Mouse (Mus musculus) frontal cortex, adult (tissue): Measurements from ENCODE around the gene Nup188.

Experiments used
- ATAC-seq: cut with Nextera tagmentation; 2 replicates; pipeline ENCODE4 v1.9.2; 2017; ENCODE audit warnings: mild to moderate bottlenecking, moderate library complexity, mixed read lengths; ENCODE audit not compliant: low TSS enrichment

Gene Nup188

DNA sequence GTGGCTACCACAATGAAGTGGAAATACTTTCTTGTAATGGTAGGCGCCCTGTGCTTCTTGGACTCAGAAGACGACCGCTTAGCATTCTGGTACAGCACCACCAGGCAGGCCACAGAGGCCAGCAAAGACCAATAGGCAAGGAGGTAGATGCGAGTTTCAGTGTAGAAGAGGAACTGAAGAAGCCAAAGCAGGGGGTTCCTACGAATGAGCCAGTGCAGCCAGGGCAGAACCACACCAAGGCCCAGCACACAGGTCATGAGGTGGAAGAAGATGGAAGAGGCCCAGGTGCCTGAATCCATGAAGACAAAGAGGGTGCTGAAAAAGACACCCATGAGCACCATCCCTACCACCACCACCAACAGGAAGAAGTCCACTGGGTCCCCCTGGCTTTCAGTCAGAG, 1.2 kb upstream of the Nup188 start:
- no peak for ATAC-seq

DNA sequence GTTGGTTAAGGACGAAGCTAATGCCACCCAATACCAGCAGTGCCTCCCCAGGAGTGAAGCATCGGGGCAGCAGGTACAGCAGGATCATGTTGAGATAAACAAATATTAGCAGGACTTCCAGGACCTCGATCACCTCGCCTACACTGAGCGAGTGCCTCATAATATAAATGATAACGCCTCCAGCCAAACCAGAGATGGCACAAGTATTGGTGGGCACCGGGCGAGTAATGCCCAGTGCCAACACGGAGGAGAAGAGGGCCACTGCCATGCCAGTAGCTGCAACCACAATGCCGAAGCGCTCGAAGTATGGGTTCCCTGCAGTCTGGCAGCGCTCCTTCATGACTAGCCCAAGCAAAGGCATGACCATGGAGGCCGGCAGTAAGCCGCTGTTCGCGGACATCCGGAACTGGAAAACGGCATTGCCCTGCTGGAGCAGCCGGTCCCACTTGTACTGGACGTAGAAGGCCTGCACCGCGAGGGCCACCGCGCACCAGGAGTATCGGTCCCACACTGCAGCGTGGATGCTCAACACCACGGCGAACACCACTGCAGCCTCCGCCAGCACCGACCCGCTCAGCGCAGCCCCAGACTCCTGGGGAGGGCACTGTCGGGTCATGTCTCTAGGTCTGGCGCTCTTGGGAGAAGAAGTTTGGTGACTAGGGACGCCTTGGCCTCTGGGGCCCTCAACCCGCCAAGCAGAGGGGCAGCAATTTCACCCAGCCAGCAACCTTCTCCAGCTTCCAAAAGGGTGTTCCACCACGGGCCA, 598 bp upstream of the Nup188 start:
- ATAC-seq, result peak; percentile 55; the same call in 1 of the 2 replicates

DNA sequence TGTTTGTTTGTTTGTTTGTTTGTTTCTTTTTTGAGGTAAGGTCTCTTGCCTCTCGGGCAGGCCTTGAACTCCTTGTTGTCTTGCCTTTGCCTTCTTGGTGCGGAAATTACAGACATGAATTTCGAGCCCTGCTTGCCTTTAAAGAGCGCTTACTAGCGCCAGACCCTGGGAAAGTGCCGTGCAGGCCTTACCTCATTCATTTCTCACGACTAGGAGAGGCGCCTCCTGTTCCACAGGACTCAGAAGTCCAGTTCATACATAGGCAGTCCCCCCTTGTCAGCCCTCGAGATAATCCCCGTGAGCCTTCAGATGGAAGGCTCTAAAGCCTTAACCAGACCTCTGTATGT, 803 bp downstream of the Nup188 start:
- peak; percentile 42; the same call in 1 of the 2 replicates for ATAC-seq

DNA sequence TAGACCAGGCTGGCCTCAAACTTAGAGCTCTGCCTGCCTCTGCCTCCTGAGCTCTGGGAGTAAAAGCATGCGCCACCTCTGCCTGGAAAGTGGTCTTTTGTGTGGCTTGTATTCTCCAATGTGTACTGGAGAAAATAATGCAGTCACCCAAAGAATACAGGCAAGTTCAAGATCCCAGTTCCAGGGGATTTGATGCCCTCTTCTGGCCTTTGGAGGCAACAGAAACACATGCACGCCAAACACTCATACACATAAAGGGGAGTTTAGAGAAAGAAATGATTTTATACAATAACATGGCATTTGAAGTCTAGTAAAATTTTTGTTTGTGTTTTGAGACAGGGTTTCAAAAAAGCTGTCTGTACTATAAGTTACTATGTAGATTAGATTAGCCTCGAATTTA, 13.3 kb downstream of the Nup188 start:
- ATAC-seq, result no peak

DNA sequence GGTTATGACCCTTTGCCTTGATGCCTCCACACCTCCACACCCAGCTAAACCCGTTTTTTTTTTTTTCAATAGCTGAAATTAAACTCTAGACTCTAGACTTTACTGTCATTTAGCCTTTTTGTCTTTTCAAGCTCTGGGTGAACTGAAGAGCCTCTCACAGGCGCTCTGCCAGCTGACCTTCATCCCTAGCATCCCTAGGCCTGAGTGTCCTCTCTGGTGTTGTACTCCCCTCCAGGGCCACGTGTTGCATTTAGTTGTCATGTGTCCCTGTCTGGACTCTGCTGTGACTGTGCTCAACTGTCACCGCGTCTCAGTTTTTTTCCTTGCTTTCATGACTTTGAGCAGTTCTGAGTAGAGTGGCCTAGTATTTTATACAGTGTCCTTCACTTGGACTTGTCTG, 13.8 kb downstream of the Nup188 start:
- ATAC-seq, result no peak

DNA sequence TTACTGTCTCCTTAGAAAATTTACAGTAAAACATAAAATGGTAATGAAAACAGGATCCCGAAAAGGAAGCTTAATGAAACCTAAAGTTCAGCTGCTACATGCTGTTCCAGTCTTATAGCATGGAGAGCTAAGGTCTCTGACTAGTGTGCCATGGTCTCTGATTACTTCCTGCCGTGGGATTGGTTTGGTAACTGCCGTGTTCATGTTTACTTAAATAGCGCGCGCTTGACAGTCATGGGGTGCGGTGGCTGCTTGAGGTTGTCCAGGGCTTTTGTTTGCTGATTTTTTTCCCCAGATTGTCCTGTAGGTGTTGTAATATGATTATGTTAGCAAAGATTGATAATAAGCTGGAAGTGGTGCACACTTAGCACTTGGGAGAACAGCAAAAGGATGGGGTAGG, 19.9 kb downstream of the Nup188 start:
- ATAC-seq, result no peak

DNA sequence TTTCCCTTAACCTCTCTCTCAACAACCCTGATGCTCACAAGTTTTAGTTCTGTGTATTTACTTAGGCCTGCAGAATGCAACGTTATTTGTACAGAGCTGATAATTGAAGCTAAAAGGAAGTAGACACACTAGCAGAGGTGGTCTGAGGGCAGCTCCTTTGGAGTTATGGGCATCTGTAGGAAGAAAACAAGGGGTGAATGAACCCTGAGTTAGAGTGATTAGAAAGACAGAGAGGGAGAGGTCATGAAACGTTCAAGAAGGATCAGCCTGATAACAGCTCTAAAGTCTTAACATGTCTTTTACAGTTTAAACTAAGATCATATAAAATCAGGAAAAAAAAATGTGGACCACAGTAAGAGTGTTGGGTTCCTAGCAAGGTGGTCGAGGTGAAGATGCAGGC, 23.2 kb downstream of the Nup188 start:
- no peak for ATAC-seq

DNA sequence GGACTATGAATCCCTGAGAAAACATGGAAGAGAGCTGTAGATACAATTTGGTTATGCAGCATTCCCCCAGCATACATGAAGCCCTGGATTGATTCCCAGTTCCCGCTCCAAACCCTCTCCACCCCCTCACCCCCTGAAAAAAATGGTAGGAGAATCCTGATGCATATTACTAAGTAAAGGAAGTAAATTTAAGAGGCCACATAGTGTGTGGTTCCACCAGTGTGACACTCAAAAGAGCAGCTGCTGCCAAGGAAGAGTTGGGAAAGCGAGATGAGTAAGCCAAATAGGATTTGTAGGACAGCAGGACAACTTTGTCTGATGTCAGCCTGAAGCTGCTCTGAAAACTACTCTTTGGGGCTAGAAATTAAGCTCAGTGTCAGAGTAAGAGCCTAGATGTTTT, 25.3 kb downstream of the Nup188 start:
- ATAC-seq, result peak; percentile 81; the same call in 1 of the 2 replicates

DNA sequence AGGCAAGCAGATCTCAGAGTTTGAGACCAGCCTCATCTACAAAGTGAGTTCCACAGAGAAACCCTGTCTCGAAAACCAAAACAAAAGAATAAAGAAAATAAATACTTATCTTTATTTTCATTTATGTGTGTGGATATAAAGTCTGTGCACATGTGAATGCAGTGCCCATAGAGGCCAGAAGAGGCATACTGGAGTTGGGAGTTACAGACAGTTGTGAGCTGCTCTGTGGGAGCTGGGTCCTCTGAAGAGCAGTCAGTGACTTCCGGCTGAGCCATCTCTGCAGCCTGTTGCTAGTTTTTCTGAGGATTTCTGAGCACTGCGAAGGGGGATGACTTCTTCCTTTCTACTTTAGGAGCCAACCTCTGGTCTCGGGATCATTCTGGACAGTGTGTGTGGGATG, 29.9 kb downstream of the Nup188 start:
- no peak for ATAC-seq

DNA sequence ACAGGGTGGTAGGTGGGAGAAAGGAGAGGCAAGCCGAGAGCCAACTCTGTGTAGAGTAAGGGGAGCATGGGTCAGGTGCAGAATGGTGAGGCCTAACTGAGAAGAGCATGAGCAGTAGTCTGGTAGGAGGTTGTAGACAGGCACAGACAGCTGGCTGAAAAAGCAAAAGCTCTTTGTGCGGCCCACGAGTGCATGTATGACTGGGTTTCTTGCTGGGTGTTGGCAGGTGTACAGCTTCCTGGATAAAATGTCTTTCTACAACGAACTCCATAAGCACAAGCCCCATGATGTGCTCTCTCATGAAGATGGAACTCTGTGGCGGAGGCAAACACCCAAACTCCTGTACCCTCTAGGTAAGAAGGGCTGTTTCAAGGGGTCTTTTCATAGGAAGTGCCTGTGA, 30.8 kb downstream of the Nup188 start:
- ATAC-seq, result no peak

DNA sequence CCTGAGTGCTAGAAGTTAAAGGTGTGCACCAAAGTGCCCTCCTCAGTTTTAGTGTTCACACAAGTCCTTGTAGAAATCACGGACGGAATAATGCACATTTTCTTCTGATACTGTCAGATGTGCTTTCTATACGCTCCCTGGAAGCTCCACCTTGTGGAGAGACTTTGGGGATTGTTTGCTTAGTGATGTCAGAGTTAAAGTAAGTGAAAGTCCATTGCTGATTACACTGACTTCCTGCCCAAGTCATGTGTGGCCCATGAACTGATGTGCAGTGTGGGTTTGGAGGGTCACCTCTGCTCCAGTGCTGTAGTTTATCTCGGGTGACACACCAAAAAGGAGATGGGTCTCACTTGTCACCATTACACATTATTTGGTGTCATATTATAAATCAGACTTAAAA, 33.1 kb downstream of the Nup188 start:
- ATAC-seq, result no peak

DNA sequence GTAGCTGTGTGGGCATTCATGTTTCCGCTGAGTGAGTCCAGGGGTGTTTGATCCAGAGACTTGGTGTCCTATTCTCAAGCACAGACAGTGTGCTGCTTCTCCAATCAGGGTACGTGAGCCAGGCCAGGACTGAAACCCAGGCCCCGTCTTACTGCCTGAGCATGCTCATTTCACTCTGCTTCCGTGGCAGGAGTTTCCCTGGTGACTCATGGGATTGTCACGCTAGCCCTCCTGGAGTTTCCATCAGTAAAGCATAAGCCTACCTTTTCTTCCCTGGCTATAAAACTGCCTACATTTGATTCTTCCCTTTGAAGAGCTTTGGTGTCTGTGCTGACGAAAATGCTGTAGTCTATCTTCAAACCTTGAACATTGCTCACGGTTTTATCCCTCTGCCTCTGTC, 36.9 kb downstream of the Nup188 start:
- ATAC-seq, result no peak

DNA sequence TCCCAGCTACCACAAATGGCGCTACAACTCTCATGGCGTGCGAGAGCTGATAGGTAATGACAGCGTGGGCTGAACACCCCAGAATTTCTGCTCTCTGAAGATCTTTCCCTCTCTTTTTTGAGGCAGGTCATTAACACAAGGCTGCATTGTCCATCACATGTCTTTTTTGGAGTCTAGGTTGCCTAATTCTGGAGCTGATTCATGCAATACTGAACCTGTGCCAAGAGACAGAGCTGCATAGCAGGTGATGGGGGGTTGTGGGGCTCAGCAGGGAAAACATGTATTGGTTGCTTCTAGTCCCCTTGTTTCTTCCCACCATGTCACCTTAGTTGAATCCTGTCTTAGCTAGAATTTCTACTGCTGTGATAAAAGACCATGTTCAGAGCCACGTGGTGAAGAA, 39.1 kb downstream of the Nup188 start:
- no peak for ATAC-seq

DNA sequence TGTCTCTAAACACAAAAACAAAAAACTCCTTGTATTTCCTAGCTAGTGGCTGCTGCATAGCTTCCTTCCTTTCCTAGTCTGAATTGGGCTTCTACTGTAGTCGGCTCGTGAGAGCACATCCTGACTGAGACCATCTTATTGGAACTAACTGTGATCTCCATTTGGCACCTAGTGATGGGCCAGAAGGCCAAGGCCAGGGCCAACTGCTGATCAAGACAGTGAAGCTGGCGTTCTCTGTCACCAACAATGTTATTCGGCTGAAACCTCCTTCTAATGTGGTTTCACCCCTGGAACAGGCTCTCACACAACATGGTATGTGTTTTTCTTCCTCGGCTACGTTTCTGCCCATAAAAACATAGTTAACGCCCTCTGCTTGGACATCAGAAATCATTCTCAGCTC, 41.1 kb downstream of the Nup188 start:
- no peak for ATAC-seq

DNA sequence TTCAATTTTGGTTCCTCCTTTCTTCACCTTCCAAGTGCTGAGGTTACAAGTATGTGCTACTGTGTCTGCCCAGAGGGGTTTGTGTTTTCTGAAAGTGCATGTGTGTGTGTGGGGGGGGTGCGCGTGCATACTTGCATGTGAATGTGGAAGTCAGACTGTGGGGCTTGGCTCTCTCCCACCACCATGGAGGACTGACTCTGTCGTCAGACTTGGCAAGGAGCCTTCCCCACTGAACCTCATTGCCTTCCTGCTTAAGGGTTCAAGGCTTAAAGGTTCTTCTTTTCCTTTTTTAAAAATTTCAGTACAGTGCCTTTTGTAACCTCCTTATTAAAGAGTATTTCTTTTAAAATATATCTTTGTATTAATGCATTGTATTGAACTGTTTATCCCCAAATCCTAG, 42.6 kb downstream of the Nup188 start:
- no peak for ATAC-seq

DNA sequence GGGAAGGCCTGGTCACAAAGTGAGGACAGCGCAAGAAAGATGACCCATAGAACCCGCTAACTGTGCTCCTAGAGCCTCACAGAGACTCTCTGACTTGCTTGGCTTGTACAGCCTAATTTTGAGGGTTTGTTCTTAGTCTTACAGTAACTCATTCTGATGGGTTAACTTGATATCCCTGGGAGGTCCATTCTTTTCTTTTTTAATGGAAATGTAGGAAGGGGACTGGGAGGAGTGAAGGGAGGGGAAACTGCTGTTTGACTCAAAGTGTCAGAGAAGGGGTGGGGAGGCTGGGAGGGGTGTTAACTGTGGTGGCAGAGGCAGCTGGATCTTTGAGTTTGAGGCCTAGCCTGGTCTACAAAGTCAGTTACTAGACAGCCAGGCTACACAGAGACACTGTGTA, 49.1 kb downstream of the Nup188 start:
- no peak for ATAC-seq

DNA sequence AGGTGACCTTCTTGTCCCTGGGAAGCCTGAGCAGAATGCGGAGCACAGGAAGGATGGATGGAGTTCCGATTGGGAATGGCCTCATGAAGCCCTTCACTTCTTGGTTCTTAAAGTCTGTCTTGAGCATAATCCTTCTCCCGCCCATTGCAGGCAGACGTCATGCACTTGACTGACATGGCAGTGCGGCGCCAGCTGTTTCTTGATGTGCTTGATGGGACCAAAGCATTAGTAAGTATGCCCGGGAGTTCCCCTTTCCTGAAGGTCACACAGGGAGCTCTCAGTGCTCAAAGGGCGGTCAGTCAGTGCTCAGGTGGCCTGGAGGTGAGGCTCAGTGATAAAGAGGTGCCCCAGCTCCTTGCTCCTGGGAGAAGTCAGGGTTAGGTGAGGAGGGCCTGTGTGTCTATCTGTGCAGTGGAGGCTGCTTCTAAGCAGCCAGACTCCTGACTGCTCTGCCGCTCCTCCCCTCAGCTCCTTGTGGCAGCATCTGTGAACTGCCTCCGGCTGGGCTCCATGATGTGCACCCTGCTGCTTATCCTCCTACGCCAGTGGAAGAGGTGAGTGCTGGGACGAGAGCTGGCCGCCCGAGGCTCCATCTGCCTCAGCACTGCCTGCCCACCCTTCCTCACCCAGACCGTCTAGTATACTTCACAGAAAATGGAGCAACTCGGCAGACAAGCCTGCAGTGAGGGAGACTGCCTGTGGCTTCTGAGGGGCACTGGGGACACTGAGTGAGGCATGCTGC, 50.1 kb downstream of the Nup188 start:
- ATAC-seq, result peak; percentile 82

DNA sequence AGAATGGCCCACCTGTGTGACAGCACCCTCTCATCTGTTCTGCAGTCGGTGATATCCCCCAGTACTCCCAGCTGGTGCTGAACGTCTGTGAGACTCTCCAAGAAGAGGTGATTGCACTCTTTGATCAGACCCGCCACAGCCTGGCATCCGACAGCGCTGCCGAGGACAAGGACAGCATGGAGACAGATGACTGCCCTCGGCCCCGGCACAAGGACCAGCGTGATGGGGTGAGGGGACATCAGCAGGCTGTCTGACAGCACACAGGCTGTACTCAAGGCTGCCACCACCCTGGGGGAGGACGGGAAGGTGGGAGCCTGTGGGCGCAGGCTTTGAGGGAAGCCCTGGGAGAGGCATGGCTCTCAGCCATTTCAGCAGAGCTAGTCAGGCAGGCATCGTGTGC, 51.0 kb downstream of the Nup188 start:
- peak; percentile 51 for ATAC-seq

DNA sequence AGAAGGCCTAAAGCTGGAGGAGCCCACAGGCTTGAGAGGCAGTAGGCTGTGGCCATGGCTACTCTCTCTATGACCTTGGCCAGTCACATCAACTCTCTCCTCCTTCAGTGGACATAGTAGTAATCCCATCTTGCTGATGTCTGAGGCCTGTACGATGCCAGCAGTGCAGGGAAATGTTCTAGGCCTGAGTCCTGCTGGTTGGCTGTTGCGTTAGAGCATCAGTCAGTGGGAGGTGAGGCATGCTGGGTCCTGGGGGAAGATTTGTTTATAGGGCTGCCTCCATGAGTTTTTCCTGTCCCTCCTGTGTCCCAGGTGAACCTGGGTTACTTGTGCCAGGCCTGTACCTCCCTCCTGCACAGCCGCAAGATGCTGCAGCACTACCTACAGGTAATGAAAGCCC, 55.9 kb downstream of the Nup188 start:
- ATAC-seq, result no peak

DNA sequence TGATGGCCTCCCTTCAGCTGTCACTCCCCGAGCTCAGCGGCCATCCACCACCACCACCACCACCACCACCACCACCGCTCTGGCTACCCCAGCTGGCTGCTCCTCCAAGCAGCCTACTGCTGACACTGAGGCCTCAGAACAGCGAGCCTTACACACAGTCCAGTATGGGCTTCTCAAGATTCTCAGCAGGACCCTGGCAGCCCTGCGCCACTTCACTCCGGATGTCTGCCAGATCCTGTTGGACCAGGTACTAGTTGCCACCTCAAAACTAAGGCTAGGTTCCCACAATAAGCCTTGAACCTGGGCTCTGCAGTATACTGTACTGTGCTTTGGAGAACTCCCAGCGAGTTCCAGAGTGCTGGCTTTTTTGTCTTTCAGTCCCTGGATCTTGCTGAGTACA, 56.3 kb downstream of the Nup188 start:
- ATAC-seq, result no peak

DNA sequence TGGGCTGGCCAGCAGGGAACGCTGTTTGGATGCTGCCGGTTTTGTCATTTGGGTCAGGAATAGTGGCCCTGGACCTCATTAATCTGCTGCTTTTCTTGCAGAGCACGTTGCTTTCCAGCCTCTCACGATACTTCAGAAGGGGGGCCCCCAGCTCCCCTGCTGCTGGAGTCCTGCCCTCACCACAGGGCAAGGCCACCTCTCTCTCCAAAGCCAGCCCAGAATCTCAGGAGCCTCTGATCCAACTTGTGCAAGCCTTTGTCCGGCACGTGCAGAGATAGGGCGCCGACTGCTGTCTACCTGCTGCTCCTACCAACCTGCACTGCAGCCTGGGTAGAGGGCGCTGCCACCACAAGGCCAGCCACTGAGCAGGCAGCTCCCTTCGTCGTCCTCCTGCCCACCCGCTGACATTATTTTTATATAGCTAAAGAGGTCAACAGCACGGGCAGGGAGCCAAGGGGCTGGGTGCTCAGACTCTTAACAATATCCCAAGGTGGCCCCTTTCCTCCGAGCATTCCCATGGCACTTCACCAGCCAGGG, 57.5 kb downstream of the Nup188 start:
- ATAC-seq, result 0 out of 2 replicates have a peak, but pooled peaks have one; percentile 18

DNA sequence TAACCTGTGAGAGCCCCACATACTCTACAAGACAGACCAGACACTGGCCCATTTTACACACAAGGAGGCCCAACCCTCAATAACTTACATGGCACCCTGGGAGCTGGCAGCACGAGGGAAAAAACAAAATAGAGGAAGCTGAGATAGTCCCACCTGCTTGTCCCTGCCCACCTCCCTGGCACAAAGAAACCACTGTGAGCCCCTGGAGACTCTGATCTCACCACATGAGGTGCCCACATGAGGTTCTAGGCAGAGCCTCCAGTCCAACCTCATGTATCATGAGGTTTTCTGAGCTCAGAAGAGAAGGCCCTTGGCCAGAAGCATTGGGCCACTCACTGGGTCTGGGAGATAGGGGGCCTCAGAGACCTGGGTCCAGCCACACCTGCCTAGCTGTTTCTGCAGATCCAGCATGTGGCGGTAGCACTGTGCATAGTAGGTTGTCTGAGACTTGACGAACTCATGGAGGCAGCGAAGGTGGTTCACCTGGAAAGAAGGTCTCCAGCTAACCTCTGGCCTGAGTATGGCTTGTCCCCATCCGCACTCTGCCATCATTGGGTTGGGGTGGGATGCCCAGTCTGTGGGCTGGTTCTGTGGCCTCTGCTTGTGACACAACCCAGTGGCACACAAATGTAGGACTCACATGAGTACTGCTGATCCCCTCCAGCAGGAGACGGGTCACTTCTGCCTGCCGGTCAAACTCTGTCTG, 59.9 kb downstream of the Nup188 start:
- ATAC-seq, result no peak

DNA sequence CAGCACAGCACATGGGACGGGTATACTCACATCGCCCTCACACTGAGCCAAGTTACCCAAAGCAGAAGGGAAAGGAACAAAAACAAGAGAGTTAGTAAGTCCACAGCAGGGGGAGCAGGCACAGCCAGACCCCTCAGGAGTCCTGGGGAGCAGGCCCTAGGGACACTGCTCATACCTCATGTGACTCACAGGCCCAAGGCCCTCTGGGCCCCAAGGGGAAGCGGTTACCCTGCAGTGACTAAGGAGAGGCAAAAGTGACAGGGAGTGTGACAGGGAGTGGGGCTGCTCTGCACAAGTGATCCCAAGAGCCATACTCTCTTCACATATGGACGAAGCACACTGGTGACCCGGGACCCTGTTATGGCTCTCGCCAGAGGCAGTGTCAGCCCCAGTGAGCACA, 63.0 kb downstream of the Nup188 start:
- no peak for ATAC-seq
